Mouse (Mus musculus) embryonic facial prominence, embryonic 10.5 days (tissue): Measurements from ENCODE around the gene Sema7a. TPM values are rescaled to one million over a fixed set of nuclear protein-coding genes. Genes with fewer than 3 reads are reported as not detected.

Experiments
- DNase-seq: peaks from one replicate; pipeline ENCODE4 v3.0.0-alpha.2; 2017; ENCODE audit warnings: low spot score
- H3K27ac ChIP-seq: fragments of 300-500 bp; sonication (generic); replicated peaks from 2 replicates; pipeline ENCODE4 v1.5.1; 2016; ENCODE audit warnings: mild to moderate bottlenecking
- H3K27me3 ChIP-seq: fragments of 300-500 bp; sonication (generic); replicated peaks from 2 replicates; pipeline ENCODE4 v1.6.1; 2016; ENCODE audit warnings: low read depth, mild to moderate bottlenecking; ENCODE audit not compliant: poor library complexity, severe bottlenecking
- H3K36me3 ChIP-seq: fragments of 300-500 bp; sonication (generic); replicated peaks from 2 replicates; pipeline ENCODE4 v1.6.1; 2016; ENCODE audit warnings: mild to moderate bottlenecking, moderate library complexity
- H3K4me1 ChIP-seq: fragments of 300-500 bp; sonication (generic); 2 replicates; pipeline ENCODE4 v1.6.1; 2016
- H3K4me3 ChIP-seq: fragments of 300-500 bp; sonication (generic); 2 replicates; pipeline ENCODE4 v1.5.1; 2016; ENCODE audit warnings: mild to moderate bottlenecking, moderate library complexity
- H3K9me3 ChIP-seq: fragments of 300-500 bp; sonication (generic); 2 replicates; pipeline ENCODE4 v1.6.1; 2016; ENCODE audit warnings: mild to moderate bottlenecking
- WGBS: fragments of 180-500 bp; shearing (Covaris S2); methylation state at CpG from one replicate; pipeline ENCODE4 v1.1.7; 2016; 5-methylcytosine and 5-hydroxymethylcytosine counted together
- polyA plus RNA-seq: library from polyadenylated mRNA; unstranded; fragments of >200 nt; fragmentation: Nextera tagmentation; extraction: Ambion mirVana; gene quantifications from 2 replicates; pipeline ENCODE4 v1.2.1, GENCODE M21; 2016

Gene Sema7a
- polyA plus RNA-seq, 1 experiment from 2014 or later, result 0.25 TPM

DNA sequence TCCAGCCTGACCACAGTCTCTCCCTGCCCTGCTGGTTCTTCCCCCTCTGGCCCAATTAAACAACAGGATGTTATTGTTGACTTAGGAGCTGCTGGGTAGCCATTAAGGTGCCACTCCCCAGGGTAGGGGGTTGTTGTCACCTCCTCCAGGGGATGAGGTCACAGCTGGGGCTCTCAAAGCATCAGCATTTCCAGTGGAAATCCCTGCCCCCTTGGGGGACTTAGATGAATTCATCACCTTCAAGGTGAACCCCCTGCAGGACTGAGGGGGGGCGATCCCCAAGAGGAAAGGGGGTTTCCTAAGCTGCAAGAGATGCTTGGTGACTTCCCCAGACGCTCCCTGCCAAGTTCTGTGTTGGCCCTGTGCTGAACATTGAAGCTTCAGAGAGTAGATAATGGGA is 3.2 kb downstream of the Sema7a start:
- no peak overlapping the region for H3K4me3 ChIP-seq
- peaks cover 50% of the 10 kb centered on the region for H3K4me1 ChIP-seq
- DNase-seq, result no peak
- WGBS, result 33% methylated on average over 2 of the region's 2 CpGs
- H3K27me3 ChIP-seq, result peaks cover 98% of the 10 kb centered on the region
- no peaks in the 10 kb centered on the region for H3K9me3 ChIP-seq
- no peaks in the 10 kb centered on the region for H3K36me3 ChIP-seq
- no peak overlapping the region for H3K27ac ChIP-seq

DNA sequence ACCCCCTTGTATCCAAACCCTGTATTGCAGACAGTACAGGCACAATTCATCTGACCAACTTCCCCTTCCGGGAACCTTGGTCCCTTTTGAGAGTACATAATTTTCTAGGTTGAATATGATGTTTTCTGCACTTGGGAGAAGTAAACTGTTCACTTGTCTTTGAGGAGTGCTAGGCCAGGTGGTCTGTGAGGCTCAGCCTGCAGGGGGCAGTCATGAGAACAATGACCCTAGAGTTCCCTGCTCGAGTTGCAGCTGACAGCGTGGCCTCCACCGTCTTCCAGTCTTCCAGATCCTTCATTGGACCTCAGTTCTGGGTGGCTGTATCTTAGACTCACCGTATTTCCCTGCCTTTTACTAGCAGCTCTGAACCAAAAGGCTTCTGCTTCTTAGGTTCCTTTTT is 4.7 kb downstream of the Sema7a start:
- H3K27ac ChIP-seq, result no peak overlapping the region
- DNase-seq, result peak; percentile 72
- H3K4me1 ChIP-seq, result peaks cover 49% of the 10 kb centered on the region
- no peak overlapping the region for H3K4me3 ChIP-seq
- WGBS, result 30% methylated on average over 5 of the region's 5 CpGs
- H3K9me3 ChIP-seq, result no peaks in the 10 kb centered on the region
- H3K27me3 ChIP-seq, result peaks cover 96% of the 10 kb centered on the region
- H3K36me3 ChIP-seq, result no peaks in the 10 kb centered on the region

GRCm38 (mm10) chr9:57945771-57946616 is 6.1 kb downstream of the Sema7a start:
- peaks cover 96% of the 10 kb centered on the region for H3K27me3 ChIP-seq
- 75% methylated on average over 8 of the region's 8 CpGs for WGBS
- H3K4me3 ChIP-seq, result no peak overlapping the region
- H3K9me3 ChIP-seq, result no peaks in the 10 kb centered on the region
- peaks cover 49% of the 10 kb centered on the region for H3K4me1 ChIP-seq
- no peaks in the 10 kb centered on the region for H3K36me3 ChIP-seq
- no peak for DNase-seq
- H3K27ac ChIP-seq, result no peak overlapping the region

DNA sequence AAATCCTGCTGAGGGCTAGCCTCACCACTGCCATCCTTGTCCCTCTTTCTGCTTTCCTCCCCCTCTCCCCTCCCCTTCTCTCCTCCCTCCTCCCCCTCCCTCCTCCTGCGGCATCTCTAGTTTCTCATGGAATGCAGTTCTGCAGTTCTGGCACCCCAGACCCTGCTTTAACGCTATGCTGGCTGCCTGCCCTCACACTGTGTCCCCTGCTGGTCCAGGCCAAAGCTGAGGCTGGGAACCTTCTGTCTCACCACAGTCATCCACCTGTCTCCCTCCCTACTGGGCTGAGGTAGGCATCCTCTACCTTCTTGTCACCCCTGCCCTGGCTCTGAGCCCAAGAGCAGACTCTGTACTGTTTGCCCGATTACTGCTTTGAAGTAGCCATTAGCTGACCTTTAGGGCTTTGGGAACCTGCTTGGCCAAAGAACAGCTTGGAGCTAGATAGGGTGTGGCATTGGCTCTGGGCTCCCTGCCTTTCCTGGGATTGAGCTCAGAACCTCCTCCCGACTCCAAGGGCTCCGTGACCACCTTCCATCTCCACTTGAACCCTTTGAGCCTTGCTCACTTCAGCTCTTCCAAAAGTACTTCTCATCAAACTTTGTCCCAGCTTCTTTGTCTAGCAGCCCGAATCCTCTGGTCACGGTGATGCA is 7.6 kb downstream of the Sema7a start:
- H3K4me1 ChIP-seq, result peaks cover 60% of the 10 kb centered on the region

DNA sequence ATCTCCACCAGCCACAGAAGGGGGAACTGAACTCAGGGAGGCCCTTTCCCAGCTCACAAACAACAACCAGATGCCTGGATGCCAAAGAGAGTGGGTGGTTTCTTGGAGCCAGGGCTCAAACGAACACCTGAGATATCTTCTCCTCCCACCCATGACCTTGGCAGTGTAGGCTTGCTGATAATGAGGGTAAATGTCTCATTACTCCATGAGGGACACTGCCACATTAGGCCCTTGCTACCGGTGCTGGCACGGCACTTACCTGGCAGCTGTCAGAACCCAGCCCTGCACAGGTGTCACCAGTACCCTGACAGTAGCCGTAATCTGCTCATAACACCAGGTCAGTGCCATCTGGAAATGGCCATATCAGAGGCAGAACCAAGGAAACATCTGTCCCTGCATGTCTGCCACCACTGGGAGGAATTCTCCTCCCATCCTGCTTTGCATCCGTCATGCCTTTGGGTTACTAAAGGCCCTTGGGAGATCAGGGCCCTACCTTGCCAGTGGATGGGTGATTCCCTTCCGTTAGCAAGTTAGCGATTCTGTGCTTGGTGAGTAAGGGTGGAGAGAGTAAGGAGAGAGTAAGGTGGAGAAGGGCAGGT is 8.5 kb downstream of the Sema7a start:
- 88% methylated on average over 7 of the region's 7 CpGs for WGBS
- Histone ChIP-seq H3K27ac (no peak overlapping the region), H3K4me1 (peaks cover 62% of the 10 kb centered on the region), H3K27me3 (peaks cover 74% of the 10 kb centered on the region), H3K9me3 (no peaks in the 10 kb centered on the region), H3K4me3 (no peak overlapping the region), H3K36me3 (no peaks in the 10 kb centered on the region)
- DNase-seq, result no peak

More for the DNA sequence above, 7.6 kb downstream of the Sema7a start:
- Histone ChIP-seq H3K9me3 (no peaks in the 10 kb centered on the region), H3K36me3 (no peaks in the 10 kb centered on the region), H3K27me3 (peaks cover 83% of the 10 kb centered on the region), H3K4me3 (no peak overlapping the region), H3K27ac (no peak overlapping the region)
- DNase-seq, result peak; percentile 43
- WGBS, result 57% methylated on average over 7 of the region's 7 CpGs

DNA sequence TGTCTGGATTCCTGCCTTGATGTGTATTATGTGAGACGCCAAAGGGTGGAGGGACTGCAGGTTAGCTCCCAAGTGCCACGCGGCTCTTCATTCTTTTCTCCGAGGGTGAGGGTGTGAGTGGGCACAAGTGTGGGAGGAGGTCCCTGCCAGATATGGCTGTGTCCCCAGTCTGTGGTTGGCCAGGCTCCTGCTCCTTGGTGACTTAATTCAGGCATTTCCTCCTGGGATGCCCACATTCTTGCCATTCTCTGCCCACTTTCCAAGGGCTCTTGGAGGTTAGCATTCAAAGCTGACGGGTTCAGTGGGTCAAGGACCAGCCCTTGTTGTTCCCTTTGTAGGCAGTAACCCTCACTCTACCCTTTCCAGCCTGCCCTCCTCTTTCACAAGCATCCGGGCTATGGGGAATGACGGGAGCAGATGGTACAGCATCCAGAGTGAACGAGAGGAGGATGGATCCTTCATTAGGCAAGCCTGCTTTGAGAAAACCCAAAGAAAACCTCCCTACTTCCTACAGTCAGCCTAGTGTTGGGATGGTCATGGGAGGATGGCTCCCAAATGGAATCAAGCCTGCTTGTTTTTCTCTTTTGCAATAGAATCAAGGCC is 9.3 kb downstream of the Sema7a start:
- no peaks in the 10 kb centered on the region for H3K9me3 ChIP-seq
- peaks cover 69% of the 10 kb centered on the region for H3K4me1 ChIP-seq
- peaks cover 71% of the 10 kb centered on the region for H3K27me3 ChIP-seq
- 88% methylated on average over 8 of the region's 8 CpGs for WGBS
- no peak overlapping the region for H3K4me3 ChIP-seq
- DNase-seq, result no peak
- H3K36me3 ChIP-seq, result no peaks in the 10 kb centered on the region
- no peak overlapping the region for H3K27ac ChIP-seq

DNA sequence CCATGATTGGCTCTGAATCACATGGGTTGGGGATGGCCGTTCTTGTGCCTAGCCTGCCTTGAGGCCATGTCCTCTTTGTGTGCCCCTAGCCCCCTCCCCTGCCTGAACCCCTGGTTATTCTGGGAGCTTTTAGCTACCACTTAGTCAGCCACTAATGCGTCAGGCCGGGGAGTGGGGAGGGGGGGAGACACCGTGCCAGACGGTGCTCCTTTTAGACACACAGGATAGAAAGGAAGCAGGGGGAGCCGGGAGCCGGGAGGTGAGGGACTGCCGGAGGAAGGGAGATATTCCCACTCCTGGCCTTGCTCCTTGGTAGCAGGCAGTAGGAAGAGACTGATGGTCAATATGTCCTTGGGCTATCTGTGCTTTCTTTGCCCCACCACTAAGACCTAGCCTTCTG is 10.0 kb downstream of the Sema7a start:
- 43% methylated on average over 8 of the region's 8 CpGs for WGBS
- Histone ChIP-seq H3K27me3 (peaks cover 64% of the 10 kb centered on the region), H3K36me3 (no peaks in the 10 kb centered on the region), H3K4me3 (no peak overlapping the region), H3K9me3 (no peaks in the 10 kb centered on the region), H3K27ac (peak overlapping the region; percentile 21; the same call in 1 of the 2 replicates), H3K4me1 (peaks cover 66% of the 10 kb centered on the region)
- DNase-seq, result no peak

DNA sequence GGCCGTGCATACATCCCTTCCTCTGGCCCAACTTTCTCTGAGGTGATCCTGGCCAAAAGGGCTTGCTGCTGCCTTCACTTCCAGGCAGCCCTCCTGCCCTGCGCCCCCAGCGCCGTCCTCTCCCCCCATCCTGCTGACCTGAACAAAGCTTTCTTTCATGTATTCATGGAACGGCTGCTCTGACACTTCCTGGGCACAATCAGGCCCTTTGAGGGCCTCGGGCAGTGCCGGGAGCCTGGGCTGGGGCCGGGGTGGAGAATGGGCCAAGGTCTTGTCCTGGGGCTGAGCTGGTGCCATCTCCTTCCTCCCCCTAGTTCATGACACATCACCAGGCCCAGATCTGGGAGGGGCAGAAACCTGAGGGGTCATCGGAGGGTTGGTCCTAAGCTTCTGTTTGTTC is 10.6 kb downstream of the Sema7a start:
- H3K36me3 ChIP-seq, result no peaks in the 10 kb centered on the region
- WGBS, result 28% methylated on average over 9 of the region's 9 CpGs
- H3K27me3 ChIP-seq, result peaks cover 58% of the 10 kb centered on the region
- H3K9me3 ChIP-seq, result no peaks in the 10 kb centered on the region
- H3K4me1 ChIP-seq, result peaks cover 65% of the 10 kb centered on the region
- DNase-seq, result no peak
- no peak overlapping the region for H3K4me3 ChIP-seq
- peak overlapping the region; percentile 21 for H3K27ac ChIP-seq

GRCm38 (mm10) chr9:57951993-57952392 is 12.1 kb downstream of the Sema7a start:
- WGBS, result 48% methylated on average over 6 of the region's 6 CpGs
- no peaks in the 10 kb centered on the region for H3K9me3 ChIP-seq
- H3K27ac ChIP-seq, result peak overlapping the region; percentile 26; the same call in 1 of the 2 replicates
- no peaks in the 10 kb centered on the region for H3K36me3 ChIP-seq
- no peak for DNase-seq
- H3K27me3 ChIP-seq, result peaks cover 43% of the 10 kb centered on the region
- H3K4me3 ChIP-seq, result no peak overlapping the region
- peaks cover 60% of the 10 kb centered on the region for H3K4me1 ChIP-seq

GRCm38 (mm10) chr9:57954962-57955744 is 15.2 kb downstream of the Sema7a start:
- Histone ChIP-seq H3K4me3 (no peak overlapping the region), H3K27ac (no peak overlapping the region), H3K36me3 (no peaks in the 10 kb centered on the region), H3K9me3 (no peaks in the 10 kb centered on the region), H3K27me3 (peaks cover 15% of the 10 kb centered on the region), H3K4me1 (peaks cover 46% of the 10 kb centered on the region)
- 93% methylated on average over 12 of the region's 12 CpGs for WGBS
- DNase-seq, result no peak

- Histone ChIP-seq H3K27me3 (peaks cover 9% of the 10 kb centered on the region; the same call in 1 of the 2 replicates), H3K36me3 (no peaks in the 10 kb centered on the region; the same call in 1 of the 2 replicates), H3K9me3 (no peaks in the 10 kb centered on the region), H3K27ac (no peak overlapping the region), H3K4me3 (no peak overlapping the region), H3K4me1 (peaks cover 45% of the 10 kb centered on the region)
- no peak for DNase-seq
- WGBS, result 88% methylated on average over 6 of the region's 6 CpGs
Measured at GRCm38 (mm10) chr9:57955764-57956163, 15.9 kb downstream of the Sema7a start.
